Mouse (Mus musculus) hindbrain, embryonic 14.5 days (tissue): ENCODE measurements around the gene Ntn5. TPM values are rescaled to one million over a fixed set of nuclear protein-coding genes. Genes with fewer than 3 reads are reported as not detected.
A peak's percentile ranks its signal among the peaks of the same experiment; 100 is the strongest.

Experiments
- ATAC-seq: fragments of 200-750 bp; cut with Nextera tagmentation; 2 replicates; pipeline ENCODE4 v1.8.0; 2017; ENCODE audit warnings: moderate number of reproducible peaks, mild to moderate bottlenecking, moderate TSS enrichment, moderate library complexity; ENCODE audit not compliant: low FRiP score
- DNase-seq: peaks from one replicate; pipeline ENCODE4 v3.0.0-alpha.2; 2015; ENCODE audit warnings: low spot score
- H3K27ac ChIP-seq: fragments of 300-500 bp; sonication (generic); 2 replicates; pipeline ENCODE4 v1.5.1; 2014; ENCODE audit warnings: mild to moderate bottlenecking, moderate library complexity
- H3K27me3 ChIP-seq: fragments of 300-500 bp; sonication (generic); 2 replicates; pipeline ENCODE4 v1.6.1; 2014; ENCODE audit warnings: mild to moderate bottlenecking, low read length, mixed read lengths; ENCODE audit not compliant: control insufficient read depth, insufficient read depth
- H3K36me3 ChIP-seq: fragments of 300-500 bp; sonication (generic); replicated peaks from 2 replicates; pipeline ENCODE4 v1.6.1; 2014; ENCODE audit not compliant: control insufficient read depth, insufficient read depth
- H3K4me1 ChIP-seq: fragments of 300-500 bp; sonication (generic); replicated peaks from 2 replicates; pipeline ENCODE4 v1.6.1; 2014; ENCODE audit warnings: antibody characterized with exemption, low read length, mixed read lengths; ENCODE audit not compliant: control insufficient read depth, insufficient read depth
- H3K4me2 ChIP-seq: fragments of 300-500 bp; sonication (generic); replicated peaks from 2 replicates; pipeline ENCODE4 v1.6.1; 2014; ENCODE audit warnings: mild to moderate bottlenecking, moderate library complexity
- H3K4me3 ChIP-seq: fragments of 300-500 bp; sonication (generic); replicated peaks from 2 replicates; pipeline ENCODE4 v1.5.1; 2014; ENCODE audit warnings: mild to moderate bottlenecking, low read length
- H3K9ac ChIP-seq: fragments of 300-500 bp; sonication (generic); 2 replicates; pipeline ENCODE4 v1.6.1; 2014
- H3K9me3 ChIP-seq: fragments of 300-500 bp; sonication (generic); 2 replicates; pipeline ENCODE4 v1.6.1; 2016; ENCODE audit warnings: low read length; ENCODE audit not compliant: control insufficient read depth
- WGBS: fragments of 180-500 bp; shearing (Covaris S2); extraction: QIAGEN DNeasy Blood & Tissue Kit; methylation state at CpG from one replicate; pipeline ENCODE4 v1.1.7; 2014; 5-methylcytosine and 5-hydroxymethylcytosine counted together
- polyA plus RNA-seq: library from polyadenylated mRNA; unstranded; fragments of >200 nt; fragmentation: Nextera tagmentation; extraction: Ambion mirVana; gene quantifications from 2 replicates; pipeline ENCODE4 v1.2.1, GENCODE M21; 2014

Gene Ntn5
- polyA plus RNA-seq, 1 experiment from 2014 or later = 1.3 TPM

DNA sequence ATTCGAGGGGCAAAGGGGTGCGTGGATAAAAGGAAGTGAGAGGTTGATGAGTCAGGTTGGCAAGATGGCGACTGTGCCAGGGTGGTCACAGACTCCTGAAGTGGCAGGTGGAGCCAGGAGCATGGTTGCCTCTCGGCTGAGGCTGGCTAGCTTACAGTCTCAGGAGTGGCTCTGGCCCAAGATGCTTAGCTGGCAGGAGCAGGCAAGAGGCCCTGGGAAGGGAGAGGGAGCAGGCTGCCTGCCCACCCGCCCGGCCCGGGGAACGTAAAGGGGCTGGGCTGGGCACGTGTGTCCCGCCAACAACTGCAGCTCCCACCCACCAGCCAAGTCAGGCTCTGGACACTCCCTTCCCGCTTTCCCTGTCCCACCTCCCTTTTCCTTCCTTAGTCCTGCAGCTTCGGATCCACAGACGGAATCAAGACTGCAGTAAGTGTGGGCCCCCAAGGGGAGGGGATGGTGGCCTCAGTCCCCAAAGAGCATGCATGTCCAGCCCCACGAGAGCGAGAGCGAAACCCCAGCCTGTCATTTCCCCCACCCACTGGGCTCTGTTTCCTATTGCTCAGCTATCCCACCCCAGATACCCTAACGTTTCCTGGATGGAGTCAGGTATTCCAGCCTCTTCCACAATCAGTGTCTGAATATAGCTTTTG is 42.3 kb upstream of the Ntn5 start:
- Histone ChIP-seq H3K4me1 (peaks cover 28% of the 10 kb centered on the region), H3K27me3 (no peaks in the 10 kb centered on the region), H3K36me3 (0 out of 2 replicates have a peak, but pooled peaks cover 3% of the 10 kb centered on the region), H3K9me3 (no peaks in the 10 kb centered on the region), H3K9ac (no peak overlapping the region), H3K4me2 (0 out of 2 replicates have a peak overlapping the region, but pooled peaks have one; percentile 67), H3K27ac (no peak overlapping the region), H3K4me3 (no peak overlapping the region)
- no peak for DNase-seq
- 64% methylated on average over 17 of the region's 17 CpGs for WGBS
- ATAC-seq = no peak

DNA sequence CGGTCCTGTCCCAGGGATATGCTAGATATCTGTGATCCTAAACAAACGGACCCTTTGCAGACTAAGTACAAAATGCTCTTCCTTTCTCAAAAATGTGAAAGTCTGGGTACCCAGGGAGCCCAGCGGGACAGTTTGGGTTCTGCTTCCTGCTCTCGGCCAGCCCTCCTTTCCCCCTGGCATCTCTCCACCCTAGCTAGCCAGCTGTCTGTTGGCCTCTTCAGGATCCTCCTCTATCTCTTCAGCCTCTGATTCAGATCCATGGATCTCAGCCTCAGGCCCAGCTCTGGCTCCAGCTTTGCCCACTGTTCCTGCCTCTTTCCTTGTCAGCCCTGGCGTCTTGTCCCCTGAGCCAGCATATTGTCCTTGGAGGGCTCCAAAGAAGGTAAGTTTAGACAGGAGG is 41.7 kb upstream of the Ntn5 start:
- 81% methylated on average over 5 of the region's 5 CpGs for WGBS
- no peak overlapping the region for H3K27ac ChIP-seq
- DNase-seq (no peak), ATAC-seq (no peak)
- no peak overlapping the region for H3K4me3 ChIP-seq
- H3K27me3 ChIP-seq = no peaks in the 10 kb centered on the region
- H3K9ac ChIP-seq = no peak overlapping the region
- H3K9me3 ChIP-seq = no peaks in the 10 kb centered on the region
- H3K4me1 ChIP-seq = peaks cover 28% of the 10 kb centered on the region
- H3K4me2 ChIP-seq = peak overlapping the region; percentile 67
- H3K36me3 ChIP-seq = no peaks in the 10 kb centered on the region

DNA sequence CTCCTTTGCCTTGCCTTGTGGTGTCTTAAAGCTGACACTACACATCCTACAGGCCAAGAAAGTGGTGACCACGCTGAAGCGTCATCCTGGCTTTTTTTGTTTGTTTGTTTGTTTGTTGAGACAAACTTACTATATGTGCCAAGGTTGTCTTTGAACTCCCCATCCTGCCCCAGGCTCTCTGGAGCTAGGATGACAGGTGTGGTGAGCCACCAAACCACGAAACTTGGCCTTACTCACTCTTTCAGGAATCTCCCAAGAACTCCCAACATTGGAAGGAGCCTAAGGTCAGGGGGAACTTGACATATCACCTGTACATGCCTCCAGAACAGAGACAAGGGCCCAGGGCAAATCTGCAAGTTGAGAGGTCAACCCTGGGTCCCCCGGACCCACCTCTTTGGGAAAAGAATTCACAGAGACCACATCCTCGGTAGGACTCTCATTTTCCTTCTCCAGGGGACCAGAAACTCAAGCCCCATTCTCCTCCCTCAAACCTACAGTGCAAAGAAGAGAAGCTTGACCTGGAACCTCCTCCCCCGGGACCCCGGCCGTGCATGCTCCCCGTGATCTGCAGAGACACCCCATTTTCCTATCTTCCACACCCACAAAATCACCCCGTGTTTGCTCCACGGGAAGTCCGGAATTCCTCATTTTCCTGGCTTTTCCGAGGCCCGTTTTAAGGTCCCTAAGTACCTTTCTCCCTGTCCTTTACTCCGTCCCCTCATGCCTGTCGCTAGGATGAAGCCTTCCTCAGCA is 41.1 kb upstream of the Ntn5 start:
- Histone ChIP-seq H3K9me3 (no peaks in the 10 kb centered on the region), H3K36me3 (no peaks in the 10 kb centered on the region), H3K9ac (peak overlapping the region; percentile 75), H3K27me3 (no peaks in the 10 kb centered on the region), H3K27ac (peak overlapping the region; percentile 86), H3K4me2 (peak overlapping the region; percentile 67), H3K4me1 (peaks cover 28% of the 10 kb centered on the region), H3K4me3 (peak overlapping the region; percentile 38)
- DNase-seq = no peak
- ATAC-seq = no peak
- WGBS = 38% methylated on average over 16 of the region's 16 CpGs

DNA sequence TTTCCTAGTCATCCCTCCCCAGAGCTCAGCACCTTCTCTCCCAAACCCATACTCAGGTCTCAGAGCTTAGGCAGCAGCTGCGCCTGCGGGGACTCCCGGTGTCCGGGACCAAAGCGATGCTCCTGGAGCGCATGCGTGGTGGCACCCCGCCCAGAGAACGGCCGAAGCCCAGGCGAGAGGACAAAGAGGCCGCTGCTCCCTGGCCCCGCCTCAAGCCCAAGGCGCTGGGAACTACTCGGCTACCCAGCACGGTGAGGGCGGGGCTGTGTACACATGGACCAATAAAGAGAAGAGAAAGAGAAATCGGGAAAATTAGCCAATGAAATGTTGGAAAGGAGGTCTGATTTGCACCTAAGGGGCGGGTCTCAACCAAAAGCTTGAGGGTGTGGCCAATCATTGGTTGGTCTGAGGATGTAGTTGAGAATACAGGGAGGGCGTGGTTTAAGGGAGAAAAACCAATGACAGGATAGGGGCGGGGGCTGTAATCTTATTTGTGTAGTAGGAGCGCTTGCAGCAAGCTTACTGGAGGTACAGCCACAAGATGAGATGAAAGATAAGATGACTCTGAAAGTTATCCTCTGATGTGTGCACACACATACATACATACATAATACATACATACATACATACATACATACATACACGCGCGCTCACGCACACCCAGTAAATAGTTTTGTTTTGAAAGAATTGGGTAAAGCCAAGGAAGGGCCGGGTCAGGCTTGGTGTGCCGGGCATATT is 40.2 kb upstream of the Ntn5 start:
- peak overlapping the region; percentile 67 for H3K4me2 ChIP-seq
- peaks cover 21% of the 10 kb centered on the region for H3K4me1 ChIP-seq
- H3K36me3 ChIP-seq = no peaks in the 10 kb centered on the region
- H3K9me3 ChIP-seq = no peaks in the 10 kb centered on the region
- peak overlapping the region; percentile 38 for H3K4me3 ChIP-seq
- peak overlapping the region; percentile 75 for H3K9ac ChIP-seq
- peak overlapping the region; percentile 86 for H3K27ac ChIP-seq
- ATAC-seq (peak; percentile 95), DNase-seq (peak; percentile 96)
- no peaks in the 10 kb centered on the region for H3K27me3 ChIP-seq
- WGBS = 2% methylated on average over 28 of the region's 28 CpGs

DNA sequence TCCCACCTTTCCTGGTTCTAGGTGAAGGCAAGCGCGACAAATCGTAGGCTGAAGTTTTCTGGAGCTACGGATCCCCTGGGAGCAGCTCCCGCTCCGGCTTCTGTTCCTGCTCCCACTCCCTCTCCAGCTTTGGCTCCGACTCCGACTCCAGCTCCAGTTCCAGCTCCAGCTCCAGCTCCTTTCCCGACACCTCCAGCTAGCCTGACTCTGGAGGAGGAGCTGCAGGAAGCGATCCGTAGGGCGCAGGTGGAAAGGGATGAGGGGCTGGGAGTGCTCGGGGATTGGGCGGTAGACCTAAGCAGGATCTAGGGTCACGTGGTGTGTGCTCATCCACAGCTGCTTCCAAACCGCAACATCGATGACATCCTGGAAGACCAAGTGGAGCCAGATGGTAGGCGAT is 39.6 kb upstream of the Ntn5 start:
- Histone ChIP-seq H3K4me1 (peaks cover 21% of the 10 kb centered on the region), H3K36me3 (no peaks in the 10 kb centered on the region), H3K4me3 (peak overlapping the region; percentile 34), H3K27me3 (no peaks in the 10 kb centered on the region), H3K4me2 (peak overlapping the region; percentile 67), H3K27ac (peak overlapping the region; percentile 86), H3K9me3 (no peaks in the 10 kb centered on the region), H3K9ac (peak overlapping the region; percentile 56)
- 3% methylated on average over 18 of the region's 18 CpGs for WGBS
- peak; percentile 60 for DNase-seq
- no peak; the same call in 1 of the 2 replicates for ATAC-seq

DNA sequence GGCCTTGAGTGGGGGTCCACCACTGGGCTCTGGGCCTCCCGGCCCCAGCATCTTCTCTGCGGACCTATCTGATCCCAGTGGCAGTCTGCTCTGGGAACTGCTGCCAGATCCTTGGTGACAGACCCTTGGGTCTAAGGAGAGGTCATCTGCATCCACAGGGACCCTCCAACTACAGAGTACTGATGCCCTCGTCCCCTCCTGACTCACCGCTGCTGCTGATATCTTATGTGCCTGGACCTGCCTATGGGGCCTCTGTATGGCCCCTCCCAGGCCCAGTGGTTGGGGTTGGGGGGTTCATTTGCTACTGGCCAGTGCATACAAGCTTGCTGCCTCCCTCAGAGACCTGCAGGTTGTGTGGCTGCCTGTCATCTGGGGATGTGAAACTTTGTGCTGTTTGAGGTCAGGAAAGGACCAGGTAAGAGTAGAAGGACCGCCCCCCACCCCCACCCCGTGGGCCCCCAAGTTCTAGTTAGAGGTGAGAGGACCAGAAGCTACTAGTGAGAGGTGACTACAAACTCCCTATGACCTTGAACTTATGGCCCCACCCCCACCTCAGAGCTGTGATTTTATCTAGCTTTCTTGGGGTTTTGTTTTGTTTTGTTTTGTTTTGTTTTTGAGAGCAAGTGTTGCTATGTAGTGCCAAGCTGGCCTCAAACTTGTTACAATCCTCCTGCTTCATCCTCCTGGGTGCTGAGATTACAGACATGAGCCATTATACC is 38.8 kb upstream of the Ntn5 start:
- peaks cover 21% of the 10 kb centered on the region for H3K4me1 ChIP-seq
- no peak for ATAC-seq
- no peaks in the 10 kb centered on the region for H3K9me3 ChIP-seq
- peak overlapping the region; percentile 56 for H3K9ac ChIP-seq
- no peak for DNase-seq
- H3K4me2 ChIP-seq = peak overlapping the region; percentile 67
- H3K27me3 ChIP-seq = no peaks in the 10 kb centered on the region
- H3K36me3 ChIP-seq = no peaks in the 10 kb centered on the region
- H3K4me3 ChIP-seq = peak overlapping the region; percentile 34; the same call in 1 of the 2 replicates
- 73% methylated on average over 6 of the region's 6 CpGs for WGBS
- H3K27ac ChIP-seq = peak overlapping the region; percentile 86

DNA sequence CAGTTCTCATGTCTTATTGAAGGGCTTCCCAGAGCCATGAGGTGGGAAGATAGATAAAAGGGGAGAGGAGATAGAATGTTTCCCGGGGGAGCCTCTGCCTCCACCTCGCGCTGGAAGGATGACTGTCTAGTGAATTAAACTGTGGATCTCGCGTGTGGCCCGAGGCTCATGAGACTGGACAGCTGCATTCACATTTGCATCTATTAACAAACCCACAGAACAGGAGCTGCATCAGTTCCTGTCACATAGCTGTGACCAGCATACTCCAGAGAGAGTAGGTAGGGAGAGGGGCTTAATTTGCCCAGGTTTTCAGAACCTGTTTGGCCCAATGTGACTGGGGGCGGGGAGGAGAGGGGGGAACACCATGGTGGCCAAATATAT is 38.2 kb upstream of the Ntn5 start:
- ATAC-seq (no peak), DNase-seq (no peak)
- WGBS = 55% methylated on average over 7 of the region's 7 CpGs
- Histone ChIP-seq H3K4me1 (peaks cover 21% of the 10 kb centered on the region), H3K9me3 (no peaks in the 10 kb centered on the region), H3K36me3 (no peaks in the 10 kb centered on the region), H3K4me3 (no peak overlapping the region), H3K9ac (no peak overlapping the region), H3K27ac (no peak overlapping the region), H3K27me3 (no peaks in the 10 kb centered on the region), H3K4me2 (no peak overlapping the region)

DNA sequence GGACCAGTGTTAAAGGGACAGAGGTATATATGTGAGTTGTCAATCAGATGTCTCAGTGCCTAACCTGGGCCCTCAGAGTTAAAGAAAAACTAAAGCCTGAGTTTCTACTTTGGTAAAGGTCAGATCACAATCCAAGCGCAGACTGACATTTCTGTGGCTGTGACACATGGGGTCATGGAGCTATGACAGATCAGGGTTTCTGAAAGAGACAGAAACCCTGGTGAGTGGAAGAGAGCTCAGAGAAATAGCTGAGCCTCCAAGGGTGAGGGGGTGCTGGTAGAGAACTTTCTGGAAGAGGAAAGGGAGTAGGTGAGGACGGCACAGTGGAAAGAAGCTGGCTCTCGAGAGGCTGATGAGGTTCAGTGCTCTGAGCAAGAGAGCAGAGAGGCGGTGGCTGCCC is 37.2 kb upstream of the Ntn5 start:
- Histone ChIP-seq H3K27me3 (no peaks in the 10 kb centered on the region), H3K27ac (no peak overlapping the region), H3K9ac (no peak overlapping the region), H3K4me1 (peaks cover 21% of the 10 kb centered on the region), H3K9me3 (no peaks in the 10 kb centered on the region), H3K4me3 (no peak overlapping the region), H3K36me3 (no peaks in the 10 kb centered on the region), H3K4me2 (no peak overlapping the region)
- DNase-seq (no peak), ATAC-seq (no peak)
- 77% methylated on average over 4 of the region's 4 CpGs for WGBS

DNA sequence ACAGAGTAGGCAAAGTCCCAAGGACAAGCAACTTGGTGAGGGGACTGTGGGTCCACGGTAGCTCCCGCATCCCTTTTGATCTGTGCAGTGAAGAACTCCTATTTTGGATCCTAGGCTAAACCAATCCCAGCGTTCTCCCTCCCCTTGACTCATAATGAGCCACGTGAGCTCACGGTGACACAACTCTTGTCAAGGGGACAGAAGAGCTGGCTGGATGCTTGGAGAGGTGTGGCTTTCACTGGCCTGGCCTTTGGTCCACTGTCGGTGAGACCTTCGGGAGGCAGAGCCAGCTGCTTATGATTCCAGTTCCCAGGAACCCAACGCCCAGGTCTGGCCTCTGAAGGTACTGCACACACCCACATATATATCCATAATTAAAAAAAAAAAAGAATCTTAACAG is 34.5 kb upstream of the Ntn5 start:
- 85% methylated on average over 8 of the region's 8 CpGs for WGBS

More for the DNA sequence above, 34.5 kb upstream of the Ntn5 start:
- H3K27me3 ChIP-seq = no peaks in the 10 kb centered on the region
- no peaks in the 10 kb centered on the region for H3K36me3 ChIP-seq
- ATAC-seq (no peak), DNase-seq (no peak)
- peaks cover 5% of the 10 kb centered on the region; the same call in 1 of the 2 replicates for H3K4me1 ChIP-seq
- no peak overlapping the region for H3K27ac ChIP-seq
- no peak overlapping the region for H3K4me3 ChIP-seq
- no peak overlapping the region for H3K9ac ChIP-seq
- no peaks in the 10 kb centered on the region for H3K9me3 ChIP-seq
- H3K4me2 ChIP-seq = no peak overlapping the region
